Mouse (Mus musculus) adrenal gland, adult 2 months (tissue): ENCODE measurements around the gene Irf5. TPM values are rescaled to one million over a fixed set of nuclear protein-coding genes. Genes with fewer than 3 reads are reported as not detected.
"Not testable (repeated sequence)": the region's sequence is repeated elsewhere in the genome, so short reads cannot be mapped to it uniquely, and the experiment has no call there.

Experiments
- DNase-seq: peaks from one replicate; pipeline ENCODE4 v3.0.0; 2021
- polyA plus RNA-seq: library from polyadenylated mRNA; depleted of rRNA; stranded (reverse); fragments of >200 nt; gene quantifications from 2 replicates; pipeline ENCODE4 v1.2.3, GENCODE M21; 2012
- total RNA-seq, 2 experiments: library from RNA; stranded (reverse); gene quantifications; 2 replicates each; pipeline ENCODE4 v1.2.3; 2021

The Irf5 gene
- total and polyA plus RNA-seq, 3 experiments, result 4.9 to 15.0 (median 6.6) TPM

- DNase-seq, result no peak
Observed at GRCm38 (mm10) chr6:29527361-29528164, 1.1 kb downstream of the Irf5 start.

GRCm38 (mm10) chr6:29528165-29528505, 1.7 kb downstream of the Irf5 start:
- no peak for DNase-seq

GRCm38 (mm10) chr6:29528561-29529443, 2.4 kb downstream of the Irf5 start:
- DNase-seq, result no peak

- DNase-seq, result no peak
Observed at GRCm38 (mm10) chr6:29529444-29529820, 3.0 kb downstream of the Irf5 start.

- no peak for DNase-seq
Observed at GRCm38 (mm10) chr6:29530050-29530449, 3.6 kb downstream of the Irf5 start.

GRCm38 (mm10) chr6:29535316-29535715, 8.9 kb downstream of the Irf5 start:
- peak; percentile 66 for DNase-seq

GRCm38 (mm10) chr6:29536651-29537193, 10.3 kb downstream of the Irf5 start:
- no peak for DNase-seq

- no peak for DNase-seq
Observed at GRCm38 (mm10) chr6:29537221-29537620, 10.8 kb downstream of the Irf5 start.

- DNase-seq, result no peak
Observed at GRCm38 (mm10) chr6:29539502-29539901, 13.1 kb downstream of the Irf5 start.

- no peak for DNase-seq
Observed at GRCm38 (mm10) chr6:29540223-29540622, 13.8 kb downstream of the Irf5 start.

- peak; percentile 66 for DNase-seq
Observed at GRCm38 (mm10) chr6:29540956-29541355, 14.5 kb downstream of the Irf5 start.

- DNase-seq, result no peak
Observed at GRCm38 (mm10) chr6:29545611-29546010, 19.2 kb downstream of the Irf5 start.

GRCm38 (mm10) chr6:29547582-29547981, 21.2 kb downstream of the Irf5 start:
- DNase-seq, result no peak

- no peak for DNase-seq
Observed at GRCm38 (mm10) chr6:29548086-29548485, 21.7 kb downstream of the Irf5 start.

- no peak for DNase-seq
Observed at GRCm38 (mm10) chr6:29552526-29552925, 26.1 kb downstream of the Irf5 start.

GRCm38 (mm10) chr6:29557112-29557511, 30.7 kb downstream of the Irf5 start:
- DNase-seq, result no peak

- DNase-seq, result not testable (repeated sequence)
Observed at GRCm38 (mm10) chr6:29576388-29576787, 50.0 kb downstream of the Irf5 start.

GRCm38 (mm10) chr6:29580770-29581169, 54.3 kb downstream of the Irf5 start:
- DNase-seq, result no peak

- no peak for DNase-seq
Observed at GRCm38 (mm10) chr6:29581202-29581601, 54.8 kb downstream of the Irf5 start.
